Mouse (Mus musculus) thymus, postnatal 10 days (tissue): ENCODE data around the gene Sass6.
"Not testable (repeated sequence)": the region's sequence is repeated elsewhere in the genome, so short reads cannot be mapped to it uniquely, and the experiment has no call there.

Experiments used
- DNase-seq, 2 experiments: peaks; one replicate each; pipeline ENCODE4 v3.0.0; 2021; ENCODE audit warnings: low spot score in 2 of 2

Gene Sass6

GRCm38 (mm10) chr3:116662463-116662863 is 67.7 kb downstream of the Sass6 start, which contains the start of gene Mfsd14a:
Gene Mfsd14a, minus strand, starts transcription at chr3:116662677.
- DNase-seq, result peak; percentile 99 to 100

- not testable (repeated sequence) for DNase-seq
Measured at GRCm38 (mm10) chr3:116664281-116664680, 69.5 kb downstream of the Sass6 start.
